Mouse (Mus musculus): ENCODE data around the gene Ppp5c.
A peak's percentile ranks its signal among the peaks of the same experiment; 100 is the strongest.
"Not testable (repeated sequence)": the region's sequence is repeated elsewhere in the genome, so short reads cannot be mapped to it uniquely, and the experiment has no call there.

Ppp5c gene

DNA sequence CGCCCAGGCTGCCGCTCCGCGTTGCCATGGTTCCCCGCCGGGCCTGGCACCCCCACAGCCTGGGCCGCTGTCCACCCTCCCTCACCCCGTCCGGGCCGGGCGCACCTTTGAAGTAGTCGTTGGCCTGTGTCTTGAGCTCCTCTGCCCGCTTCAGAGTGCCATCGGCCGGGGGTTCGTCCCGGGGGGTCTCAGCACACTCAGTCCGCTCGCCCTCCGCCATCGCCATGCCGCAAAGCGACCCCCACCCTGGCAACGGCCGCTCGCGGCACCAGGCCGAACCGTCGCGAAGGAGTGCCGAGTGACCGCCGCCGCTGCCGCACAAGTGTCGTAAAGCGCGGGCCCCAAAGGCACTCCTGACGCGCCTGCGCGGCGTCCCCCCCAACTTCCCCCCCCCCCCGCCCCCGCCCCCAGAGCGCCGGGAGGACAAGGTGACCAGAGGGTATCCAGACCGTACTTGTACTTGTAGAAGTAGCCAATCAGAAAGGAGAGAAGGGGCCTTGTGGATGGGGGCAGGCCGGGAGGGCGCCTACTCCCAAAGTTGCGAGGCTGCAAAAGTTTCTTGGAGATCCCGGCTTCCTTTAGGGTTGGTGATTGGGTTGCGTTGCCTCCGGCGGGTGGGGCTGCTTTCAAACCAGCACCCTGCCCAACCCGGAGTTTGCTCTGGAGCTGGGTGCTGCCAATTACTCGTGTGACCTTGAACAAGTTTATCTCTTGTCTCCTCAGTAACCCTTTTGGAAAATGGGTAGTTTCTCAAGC is at the start of gene Ppp5c:
Ppp5c (minus strand) TSS at position 337 of the 756 bp plus-strand sequence.
- DNase-seq (ENCODE audit: low read depth, low spot score) = peak; percentile 94

DNA sequence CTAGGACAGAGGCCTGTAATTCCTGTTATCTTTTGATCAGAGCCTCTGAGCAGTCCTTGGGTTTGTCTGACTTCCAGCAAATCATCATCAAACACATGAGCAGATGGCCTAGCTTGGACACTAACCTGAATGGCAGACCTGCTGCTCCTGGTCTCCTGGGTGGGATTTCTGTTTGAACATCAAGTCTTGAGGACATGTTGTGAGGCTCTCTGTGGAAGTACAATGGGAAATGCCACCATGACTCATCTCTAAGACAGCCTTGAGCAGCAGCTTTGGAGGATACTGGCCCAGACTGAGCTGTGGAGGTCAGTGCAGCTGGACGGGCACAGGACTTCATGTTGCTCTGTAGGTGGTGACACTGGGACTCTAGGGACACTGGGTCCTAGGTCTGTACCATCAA is 48.8 kb upstream of the Ppp5c start:
- peak; percentile 74 for DNase-seq (ENCODE audit: low read depth, low spot score)

DNA sequence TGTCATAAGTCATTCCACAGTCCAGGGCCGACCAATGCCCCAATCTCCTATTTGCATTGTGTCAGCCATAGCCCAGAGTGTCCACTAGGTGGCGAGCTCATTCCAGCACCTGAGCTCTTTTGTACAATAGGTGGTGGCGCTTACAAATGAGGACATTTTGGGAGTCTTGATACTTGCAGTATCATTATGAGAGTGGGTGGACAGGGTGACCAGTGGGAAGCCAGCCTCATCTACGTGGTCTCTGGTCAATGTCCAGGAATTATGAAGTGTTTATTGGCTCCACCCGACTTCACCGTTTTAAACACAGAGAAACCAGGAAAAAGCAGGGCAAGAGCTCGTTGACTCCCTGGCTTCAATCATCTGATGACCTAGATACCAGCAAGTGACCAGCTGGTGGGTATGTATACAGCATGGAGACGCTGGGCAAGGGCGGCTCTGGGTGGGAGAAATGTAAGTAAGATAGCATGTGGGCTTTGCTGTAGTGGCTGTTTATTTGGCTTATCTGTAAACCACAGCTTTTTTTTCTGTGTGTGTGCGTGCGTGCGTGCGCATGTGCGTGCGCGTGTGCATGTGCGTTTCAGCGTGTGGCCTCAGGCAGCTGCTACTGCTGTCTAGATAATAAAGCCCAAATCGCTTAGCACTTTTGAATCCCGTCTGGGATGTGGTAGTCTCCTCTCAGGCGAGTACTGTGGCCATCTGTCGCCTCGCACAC is 46.3 kb upstream of the Ppp5c start, which contains the start of gene Psg16:
Psg16 (plus strand) TSS at position 137 of the 712 bp plus-strand sequence.
- DNase-seq (ENCODE audit: low read depth, low spot score) = peak; percentile 94

DNA sequence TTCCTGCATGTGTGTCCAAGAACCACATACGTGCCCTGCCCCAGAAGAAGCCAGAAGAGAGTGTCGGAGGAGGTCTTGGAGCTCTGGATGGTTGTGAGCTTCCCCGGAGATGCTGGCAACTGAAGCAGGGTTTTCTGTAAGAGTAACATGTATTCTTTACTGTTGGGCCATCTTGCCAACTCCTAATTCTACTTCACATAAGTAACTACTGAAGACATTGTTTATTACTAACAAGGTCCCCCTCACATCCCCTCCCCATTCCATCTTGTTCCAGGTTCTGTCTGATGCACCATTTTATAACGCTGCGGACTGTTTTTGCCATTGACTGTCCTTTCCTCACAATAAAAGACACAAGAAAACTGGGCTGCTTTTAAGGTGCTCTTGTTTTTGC is 45.8 kb upstream of the Ppp5c start:
- no peak for DNase-seq (ENCODE audit: low read depth, low spot score)

DNA sequence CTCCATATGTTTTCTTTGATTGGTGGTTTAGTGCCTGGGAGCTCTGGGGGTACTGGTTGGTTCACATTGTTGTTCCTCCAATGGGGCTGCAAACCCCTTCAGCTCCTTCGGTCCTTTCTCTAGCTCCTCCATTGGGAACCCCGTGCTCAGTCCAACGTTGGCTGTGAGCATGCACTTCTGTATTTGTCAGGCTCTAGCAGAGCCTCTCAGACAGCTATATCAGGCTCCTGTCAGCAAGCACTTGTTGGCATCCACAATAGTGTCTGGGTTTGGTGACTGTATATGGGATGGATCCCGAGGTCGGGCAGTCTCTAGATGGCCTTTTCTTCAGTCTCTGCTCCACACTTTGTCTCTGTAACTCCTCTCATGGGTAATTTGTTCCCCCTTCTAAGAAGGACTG is 39.9 kb upstream of the Ppp5c start:
- not testable (repeated sequence) for DNase-seq (ENCODE audit: low read depth, low spot score)

DNA sequence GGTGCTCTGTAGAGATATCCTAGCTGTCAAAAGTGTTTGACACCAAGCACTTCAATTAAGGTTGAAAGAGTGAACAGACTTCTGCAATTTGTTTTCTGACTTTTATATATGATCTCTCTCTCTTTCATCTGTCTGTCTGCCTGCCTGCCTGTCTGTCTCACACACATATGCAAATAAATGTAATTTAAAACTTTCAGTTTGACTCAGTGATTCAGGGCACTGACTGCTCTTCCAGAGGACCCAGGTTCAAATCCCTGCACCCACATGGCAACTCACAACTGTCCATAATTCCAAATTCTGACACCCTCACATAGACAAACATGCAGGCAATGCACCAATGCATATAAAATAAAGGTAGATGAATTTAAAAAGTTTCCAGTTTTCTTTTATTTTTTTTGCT is 39.3 kb upstream of the Ppp5c start:
- DNase-seq (ENCODE audit: low read depth, low spot score) = no peak

DNA sequence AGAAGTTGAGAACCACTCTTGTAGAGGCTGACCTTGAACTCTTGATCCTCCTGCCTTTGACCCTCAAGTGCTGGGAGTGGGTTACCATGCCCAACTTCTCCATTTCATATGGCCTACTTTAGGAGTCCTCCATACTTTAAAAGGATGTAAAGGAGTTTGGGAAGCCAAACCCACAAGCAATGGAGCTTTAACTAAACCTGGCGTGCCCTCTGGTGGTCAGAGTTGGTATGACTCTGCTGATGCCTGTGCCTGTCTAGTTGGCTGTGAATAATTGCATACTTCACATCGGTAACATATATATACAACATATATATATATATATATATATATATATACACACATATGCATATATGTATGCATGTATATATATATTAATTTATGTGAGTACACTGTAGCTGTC is 38.7 kb upstream of the Ppp5c start:
- peak; percentile 85 for DNase-seq (ENCODE audit: low read depth, low spot score)

DNA sequence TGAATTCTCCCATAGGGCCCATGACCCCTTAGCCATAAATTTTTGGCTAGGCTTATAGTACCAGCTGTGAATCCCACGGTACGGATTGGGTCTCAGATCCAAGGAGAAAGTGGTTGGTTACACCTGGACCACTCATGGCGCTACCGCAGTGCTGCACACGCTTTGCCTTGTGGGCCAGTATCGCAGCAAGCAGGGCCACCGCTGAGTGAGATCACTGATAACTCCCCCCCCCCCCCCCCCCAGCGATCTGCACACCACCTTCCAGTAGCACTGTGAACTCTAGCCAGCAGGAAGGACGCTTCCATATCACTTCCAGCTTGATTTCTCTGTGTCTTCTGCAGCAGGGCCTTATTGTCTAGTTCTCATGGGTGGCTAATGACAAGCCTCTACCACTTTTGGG is 37.9 kb upstream of the Ppp5c start:
- no peak for DNase-seq (ENCODE audit: low read depth, low spot score)

DNA sequence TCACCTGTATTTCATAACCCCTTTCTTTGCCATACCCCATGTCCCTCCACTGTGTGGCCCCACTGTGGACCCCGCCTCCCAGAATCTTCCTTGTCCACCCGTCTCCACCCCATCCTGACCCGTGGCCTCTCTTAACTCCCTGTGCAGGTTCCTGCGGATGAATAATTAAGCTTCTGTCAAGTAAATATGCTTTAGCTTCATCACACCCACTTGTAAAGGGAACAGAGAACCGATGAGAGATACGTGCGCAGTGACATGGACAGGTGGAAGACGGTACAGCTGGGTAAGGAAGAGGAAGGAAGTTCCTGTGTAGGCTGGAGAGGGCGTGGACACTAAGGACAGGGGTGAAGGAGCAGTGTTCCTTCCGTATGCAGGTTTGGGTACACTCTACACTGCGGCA is 35.1 kb upstream of the Ppp5c start:
- DNase-seq (ENCODE audit: low read depth, low spot score) = no peak

DNA sequence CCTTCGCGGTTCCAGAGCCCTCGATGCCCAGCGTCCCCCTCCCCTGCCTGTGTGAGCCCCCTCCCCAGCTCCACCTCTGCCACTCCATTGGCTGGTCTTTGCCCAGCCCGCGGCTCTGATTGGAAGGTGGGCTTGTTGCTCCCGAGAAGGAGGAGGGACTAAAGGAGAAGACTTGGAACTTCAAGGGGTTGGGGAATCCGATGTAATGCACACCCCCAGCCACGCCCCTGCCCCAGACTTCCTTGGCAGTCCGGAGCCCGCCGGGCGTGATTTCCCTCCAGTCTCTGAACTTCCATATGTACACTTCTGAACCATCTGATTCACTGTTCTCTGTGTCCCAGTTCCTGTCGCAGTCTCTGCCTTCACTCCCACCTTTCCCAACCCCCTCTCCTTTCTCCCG is 34.7 kb upstream of the Ppp5c start, which contains the start of gene Hif3a:
Hif3a (minus strand) TSS at position 39 of the 400 bp plus-strand sequence.
- DNase-seq (ENCODE audit: low read depth, low spot score) = no peak

DNA sequence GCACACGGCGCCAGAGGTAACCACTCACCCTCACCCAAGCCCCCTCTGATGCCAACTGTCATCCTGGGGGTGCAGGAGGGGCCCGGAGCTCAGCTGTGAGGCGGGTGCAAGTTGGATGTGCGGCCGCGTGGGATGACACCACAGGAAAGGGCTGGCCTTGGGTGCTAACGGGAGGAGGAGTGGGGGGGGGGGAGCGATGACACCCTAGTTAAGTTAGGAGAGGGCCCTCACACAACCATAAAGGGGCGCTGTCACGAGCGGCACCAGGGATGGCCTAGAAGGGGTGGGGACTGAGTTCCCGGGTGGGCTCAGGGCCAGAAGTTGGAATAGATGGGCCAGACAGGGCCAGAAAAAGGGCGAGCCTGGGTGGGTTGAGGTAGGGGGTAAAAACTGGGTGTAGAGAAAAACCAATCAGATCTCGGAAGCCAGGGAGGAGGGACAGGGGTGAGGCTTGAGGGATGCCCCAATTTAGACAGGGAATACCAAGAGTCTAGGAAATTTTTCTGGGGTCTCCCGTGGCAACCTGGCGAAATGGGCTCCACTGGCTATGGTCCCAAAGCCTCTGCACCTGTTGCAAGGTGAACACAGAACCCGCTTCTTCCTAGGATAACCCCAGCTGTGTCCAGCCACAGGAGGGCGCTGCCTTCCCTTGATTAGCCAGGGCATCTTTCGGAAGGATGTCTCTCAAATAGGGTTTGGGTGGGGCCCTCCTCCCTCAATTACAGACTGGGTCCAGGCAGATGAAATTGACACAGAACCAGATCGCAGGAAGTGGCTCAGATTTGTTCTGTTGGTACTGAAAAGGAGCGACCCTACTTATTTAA is 33.3 kb upstream of the Ppp5c start:
- no peak for DNase-seq (ENCODE audit: low read depth, low spot score)

DNA sequence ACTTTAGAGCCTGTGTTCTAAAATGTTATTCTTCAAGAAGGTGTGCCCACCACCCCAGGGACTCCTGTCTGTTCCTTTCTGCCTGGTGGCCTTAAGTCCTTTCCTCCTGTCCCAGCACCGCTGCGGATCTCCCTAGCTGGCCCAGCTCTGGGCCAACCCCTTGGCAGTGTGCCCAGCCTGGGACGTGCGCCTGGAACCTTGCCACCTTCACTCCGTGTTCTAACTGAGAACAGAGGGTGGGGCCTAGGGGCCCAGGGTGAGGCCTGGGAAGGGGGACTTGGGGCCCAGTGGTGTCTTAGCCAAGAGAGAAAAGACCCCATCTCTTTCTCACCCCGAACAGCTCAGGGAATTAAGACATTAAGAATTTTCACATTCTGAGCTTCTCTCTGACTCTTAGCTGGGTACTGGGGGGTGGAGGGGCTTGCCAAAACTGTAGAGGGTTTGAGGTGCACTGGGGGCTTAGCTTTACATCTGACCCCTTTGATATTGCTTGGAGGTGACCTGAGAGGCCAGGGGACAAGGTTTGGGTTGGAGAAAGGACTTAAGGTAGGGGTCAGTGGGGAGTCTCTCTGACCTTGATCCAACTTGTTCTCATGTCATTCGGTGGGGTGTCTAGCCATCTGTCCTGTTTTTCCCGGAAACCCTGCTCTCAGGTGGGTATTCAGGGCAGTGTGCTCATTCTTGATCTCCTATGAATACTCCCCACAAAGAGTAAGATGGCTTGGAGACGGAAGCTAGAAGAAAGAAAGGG is 32.5 kb upstream of the Ppp5c start:
- DNase-seq (ENCODE audit: low read depth, low spot score) = peak; percentile 92

DNA sequence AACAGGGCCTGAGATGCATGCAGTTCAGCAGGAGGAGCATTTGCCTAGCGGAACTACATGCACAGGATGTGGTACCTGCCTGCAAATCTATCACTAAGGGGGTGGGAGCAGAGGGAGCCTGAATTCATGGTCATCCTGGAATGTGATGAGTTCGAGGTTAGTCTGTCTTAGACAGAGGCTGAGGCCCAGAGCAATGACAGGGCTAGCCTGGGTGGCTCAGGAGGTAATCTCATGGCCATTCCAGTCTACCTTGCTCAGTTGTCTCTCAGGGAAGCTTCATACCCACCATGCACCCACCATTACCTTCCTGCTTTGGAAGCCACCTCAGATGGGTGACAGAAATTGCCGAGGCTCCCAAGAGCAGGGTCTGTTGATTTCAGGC is 31.7 kb upstream of the Ppp5c start:
- DNase-seq (ENCODE audit: low read depth, low spot score) = no peak

DNA sequence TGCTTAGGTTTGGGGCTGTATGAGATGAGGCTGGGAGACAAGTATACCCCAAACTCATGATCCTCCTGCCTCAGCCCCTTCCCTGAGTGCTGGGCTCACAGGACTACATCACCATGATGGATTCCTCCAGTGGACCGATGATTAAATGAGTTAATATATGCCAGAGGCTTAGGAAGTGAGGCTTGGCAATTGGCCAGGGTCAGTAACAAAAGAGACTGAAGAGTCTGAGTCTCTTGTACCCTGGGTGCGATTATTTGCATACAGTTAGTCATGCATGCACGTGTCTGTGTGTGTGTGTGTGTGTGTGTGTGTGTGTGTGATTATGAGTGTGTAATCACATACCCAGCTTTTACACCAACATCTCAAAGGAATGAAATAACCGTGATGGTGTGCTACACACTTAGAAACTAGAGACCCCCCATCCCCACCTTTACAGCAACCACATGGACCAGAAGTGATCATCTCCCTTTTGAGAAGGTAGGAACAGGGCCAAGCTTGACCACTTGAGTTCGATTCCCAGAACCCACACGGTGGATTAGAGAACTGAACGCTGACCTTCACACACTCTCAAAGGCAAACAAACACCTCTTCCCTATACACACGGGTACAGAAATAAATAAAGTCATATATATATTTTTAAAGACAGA is 31.2 kb upstream of the Ppp5c start:
- no peak for DNase-seq (ENCODE audit: low read depth, low spot score)

DNA sequence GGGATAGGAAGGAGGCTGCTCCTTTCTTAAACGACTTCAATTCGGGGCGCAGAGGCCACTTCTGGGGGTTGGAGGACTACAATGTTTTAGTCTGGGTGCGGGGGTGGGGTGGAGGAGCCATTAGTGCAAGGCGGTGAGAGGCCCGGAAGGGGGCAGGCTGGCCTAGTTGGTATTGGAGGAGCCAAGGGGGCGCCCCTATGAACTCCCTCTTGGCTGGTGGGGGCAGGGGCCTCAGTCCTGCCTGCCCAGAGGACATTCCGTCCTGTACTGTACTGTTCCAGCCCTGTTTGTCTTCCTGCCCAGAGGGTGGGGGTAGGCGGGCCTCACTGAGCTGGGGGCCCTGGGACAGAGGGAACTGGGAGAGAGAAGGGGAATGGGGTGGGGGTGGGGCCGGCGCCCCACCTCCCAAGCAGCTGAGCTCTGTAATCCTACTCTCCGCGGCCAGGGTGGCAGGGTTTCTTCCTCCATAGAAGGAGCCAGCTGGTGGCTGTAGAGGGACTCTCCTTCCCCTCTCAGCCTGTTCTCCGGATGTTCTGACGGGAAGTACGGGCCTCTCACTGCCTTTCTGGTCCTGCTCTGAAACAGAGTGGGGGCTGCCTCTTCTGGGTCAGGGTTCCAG is 30.5 kb upstream of the Ppp5c start:
- peak; percentile 65 for DNase-seq (ENCODE audit: low read depth, low spot score)

DNA sequence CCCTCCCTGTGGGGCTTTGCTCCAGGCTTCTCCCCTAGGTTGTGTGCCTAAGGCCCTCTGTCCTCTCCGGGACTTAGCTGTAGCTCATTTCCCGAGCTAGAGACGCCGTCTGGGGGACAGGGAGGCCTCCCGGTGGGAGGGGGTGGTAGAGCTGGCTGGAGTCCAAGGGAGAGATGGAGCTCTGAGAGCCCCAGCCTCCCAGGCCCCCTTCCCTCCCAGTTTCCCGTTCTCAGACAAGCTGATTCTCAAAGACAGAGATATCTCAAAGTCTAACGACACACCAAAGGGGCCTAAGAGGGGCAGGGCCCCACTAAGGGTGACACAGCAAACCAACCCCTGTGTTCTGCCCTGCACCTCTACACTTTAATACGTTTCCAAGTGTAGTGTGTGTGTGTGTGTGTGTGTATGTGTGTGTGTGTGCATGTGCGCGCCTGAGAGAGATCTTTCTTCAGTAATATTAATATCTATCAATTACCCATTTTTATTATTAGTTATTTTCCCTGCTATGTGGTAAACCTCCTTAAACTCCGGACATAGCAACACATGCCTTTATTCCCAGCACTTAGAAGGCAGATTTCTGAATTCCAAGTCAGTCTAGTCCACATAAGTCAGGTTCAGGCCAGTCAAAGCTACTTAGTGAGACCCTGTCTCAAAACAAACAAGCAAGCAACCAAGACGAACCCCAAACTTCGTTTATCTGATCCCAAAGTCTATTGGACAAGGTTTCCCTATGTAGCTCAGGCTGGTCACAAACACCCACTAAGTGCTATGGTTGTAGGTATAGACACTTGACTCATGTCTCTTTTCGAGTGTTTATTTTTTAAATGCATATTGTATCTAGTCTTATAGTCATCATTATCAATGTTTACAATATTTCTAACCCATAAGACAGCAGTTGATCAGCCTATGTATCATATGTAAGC is 29.1 kb upstream of the Ppp5c start:
- DNase-seq (ENCODE audit: low read depth, low spot score) = no peak

DNA sequence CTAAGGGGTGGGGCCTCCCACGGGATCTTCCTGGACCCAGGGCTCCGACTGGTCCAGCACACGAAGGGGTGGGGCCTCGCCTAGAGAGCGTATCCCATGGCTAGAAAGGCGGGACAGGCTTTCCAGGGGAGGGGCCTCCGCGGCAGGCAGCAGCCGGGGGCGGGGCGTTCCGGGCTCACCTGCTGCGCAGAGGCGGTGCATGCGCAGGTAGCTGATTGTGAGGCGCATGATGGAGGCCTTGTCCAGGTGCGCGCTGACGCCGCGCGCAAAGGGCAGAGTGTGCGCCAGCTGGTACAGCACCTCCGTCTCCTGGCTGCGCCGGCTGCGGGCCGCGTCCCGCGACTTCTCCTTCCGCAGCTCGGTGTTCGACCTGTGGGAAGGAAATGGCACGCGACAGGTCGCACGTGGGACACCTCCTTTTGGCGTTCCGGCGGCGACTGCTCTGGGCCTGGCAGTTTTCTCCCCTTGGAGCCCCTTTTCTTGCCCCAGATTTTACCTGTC is 28.4 kb upstream of the Ppp5c start:
- peak; percentile 96 for DNase-seq (ENCODE audit: low read depth, low spot score)

DNA sequence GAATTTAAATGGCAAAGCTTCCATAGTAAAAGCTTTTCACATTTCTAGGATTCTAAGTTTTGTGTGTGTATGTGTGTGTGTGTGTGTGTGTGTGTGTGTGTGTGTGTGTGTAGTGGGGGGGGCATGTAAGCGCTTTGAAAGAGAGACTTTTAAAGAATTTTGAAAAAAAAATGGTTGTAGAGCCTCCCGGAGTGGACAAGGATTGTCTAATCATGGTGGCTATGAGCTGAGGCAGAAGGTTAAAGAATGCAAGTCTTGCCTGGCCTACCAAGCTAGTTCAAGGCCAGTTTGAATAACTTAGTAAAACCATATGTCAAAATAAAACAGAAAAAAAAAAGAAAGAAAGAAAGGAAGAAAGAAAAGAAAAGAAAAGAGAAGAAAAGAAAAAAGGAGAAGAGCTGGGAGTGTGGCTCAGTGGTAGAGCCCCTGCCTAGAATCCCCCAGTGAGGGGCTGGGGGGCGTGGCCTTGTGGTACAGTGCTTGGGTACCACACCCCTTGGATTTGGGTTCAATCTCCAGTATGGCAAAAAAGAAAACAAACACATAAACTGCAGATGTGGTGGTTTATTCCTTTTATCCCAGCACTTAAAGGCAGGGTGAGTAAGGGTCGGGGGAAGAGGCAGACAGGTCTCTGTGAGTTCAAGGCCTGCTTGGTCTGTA is 27.7 kb upstream of the Ppp5c start:
- DNase-seq (ENCODE audit: low read depth, low spot score) = no peak

All from brain, adult 2 months (tissue).